Mouse (Mus musculus) forebrain, embryonic 15.5 days (tissue): ENCODE results near the gene Olfr1404. TPM values are rescaled to one million over a fixed set of nuclear protein-coding genes. Genes with fewer than 3 reads are reported as not detected.

Experiments used
- polyA plus RNA-seq: library from polyadenylated mRNA; unstranded; fragments of >200 nt; fragmentation: Nextera tagmentation; extraction: Ambion mirVana; gene quantifications from 2 replicates; pipeline ENCODE4 v1.2.1, GENCODE M21; 2015

The Olfr1404 gene
- polyA plus RNA-seq, 1 experiment from 2014 or later = not detected

Other genes with a start within 250 kb of the Olfr1404 start
- gene Olfr1408, start 75.0 kb upstream of the Olfr1404 start, polyA plus RNA-seq = not detected in 2 replicates
- not detected in 2 replicates for gene Olfr1406, start 21.8 kb upstream of the Olfr1404 start, polyA plus RNA-seq
- gene Olfr218, start 14.6 kb upstream of the Olfr1404 start, polyA plus RNA-seq = not detected in 2 replicates
- not detected in 2 replicates for gene Fcer1a, start 14.8 kb downstream of the Olfr1404 start, polyA plus RNA-seq
- not detected in 2 replicates for gene Olfr418, start 53.6 kb downstream of the Olfr1404 start, polyA plus RNA-seq
- gene Mptx2, start 65.4 kb downstream of the Olfr1404 start, polyA plus RNA-seq = not detected in 2 replicates
- 10.7 and 11.6 TPM in 2 replicates for gene Ackr1, start 121.4 kb downstream of the Olfr1404 start, polyA plus RNA-seq
- gene Aim2, start 138.5 kb downstream of the Olfr1404 start, polyA plus RNA-seq = 3.5 and 4.3 TPM in 2 replicates
- 38.1 and 39.7 TPM in 2 replicates for gene Cadm3, start 155.3 kb downstream of the Olfr1404 start, polyA plus RNA-seq